Mouse (Mus musculus) CH12.LX (cell line): Measurements from ENCODE around the gene Rhoa.
A peak's percentile ranks its signal among the peaks of the same experiment; 100 is the strongest.

Experiments used
- CHD1 ChIP-seq: IDR thresholded peaks from 2 replicates; pipeline ENCODE4 v1.6.1; 2012; ENCODE audit warnings: low read depth, low read length, improper control_type of control experiment, inconsistent platforms
- CTCF ChIP-seq, 2 experiments: IDR thresholded peaks in 1 of 2; conservative IDR thresholded peaks in 1 of 2; 2 replicates each; pipeline ENCODE4 v1.5.1; 2011 to 2012; ENCODE audit warnings: low read depth in 2 of 2, low read length in 2 of 2, improper control_type of control experiment in 1 of 2, inconsistent platforms in 1 of 2, mild to moderate bottlenecking in 1 of 2, moderate library complexity in 1 of 2
- E2F4 ChIP-seq: IDR thresholded peaks from 2 replicates; pipeline ENCODE4 v1.6.1; 2011; ENCODE audit warnings: low read depth, low read length, improper control_type of control experiment; ENCODE audit not compliant: insufficient replicate concordance
- GABPA ChIP-seq: IDR thresholded peaks from 2 replicates; pipeline ENCODE4 v1.6.1; 2012; ENCODE audit warnings: low read depth, low read length, improper control_type of control experiment, inconsistent platforms; ENCODE audit not compliant: insufficient replicate concordance
- MEF2A ChIP-seq: IDR thresholded peaks from 2 replicates; pipeline ENCODE4 v1.6.1; 2014; ENCODE audit warnings: low read depth, mild to moderate bottlenecking, inconsistent platforms, low read length, improper control_type of control experiment, borderline replicate concordance
- MXI1 ChIP-seq: IDR thresholded peaks from 2 replicates; pipeline ENCODE4 v1.6.1; 2011; ENCODE audit warnings: mild to moderate bottlenecking, low read depth, low read length, improper control_type of control experiment
- POLR2A ChIP-seq: IDR thresholded peaks from 2 replicates; pipeline ENCODE4 v1.6.1; 2011; ENCODE audit warnings: low read depth, mild to moderate bottlenecking, improper control_type of control experiment, low read length
- RAD21 ChIP-seq: IDR thresholded peaks from 2 replicates; pipeline ENCODE4 v1.6.1; 2011; ENCODE audit warnings: low read depth, mild to moderate bottlenecking, low read length, improper control_type of control experiment, moderate library complexity
- TBP ChIP-seq: conservative IDR thresholded peaks from 2 replicates; pipeline ENCODE4 v1.6.1; 2011; ENCODE audit warnings: low read depth, low read length, improper control_type of control experiment
- TCF12 ChIP-seq: IDR thresholded peaks from 2 replicates; pipeline ENCODE4 v1.6.1; 2014; ENCODE audit warnings: low read depth, mild to moderate bottlenecking, inconsistent platforms, low read length, improper control_type of control experiment
- UBTF ChIP-seq: IDR thresholded peaks from 2 replicates; pipeline ENCODE4 v1.6.1; 2012; ENCODE audit warnings: low read depth, mild to moderate bottlenecking, inconsistent platforms, low read length, improper control_type of control experiment, moderate library complexity
- USF1 ChIP-seq: IDR thresholded peaks from 2 replicates; pipeline ENCODE4 v1.6.1; 2014; ENCODE audit warnings: low read depth, mild to moderate bottlenecking, inconsistent platforms, low read length, improper control_type of control experiment
- USF2 ChIP-seq: conservative IDR thresholded peaks from 2 replicates; pipeline ENCODE4 v1.6.1; 2011; ENCODE audit warnings: low read depth, low read length, improper control_type of control experiment

DNA sequence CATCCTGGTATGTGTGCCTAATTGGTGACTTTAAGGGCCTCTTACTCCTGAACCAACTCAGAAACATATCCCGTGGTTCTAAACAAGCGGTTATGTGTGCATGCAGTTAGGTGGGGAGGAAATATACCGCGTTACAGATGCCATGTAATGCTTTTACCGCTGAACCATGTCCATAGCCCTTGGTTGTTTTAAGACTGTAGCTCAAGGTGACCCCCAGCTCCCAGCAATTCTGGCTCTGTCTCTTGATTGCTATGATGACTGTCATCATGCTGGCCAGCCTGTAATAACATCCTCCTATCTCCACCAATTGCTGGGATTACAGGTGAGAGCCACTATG, 35.2 kb downstream of the Rhoa start:
- no peak for TF ChIP-seq CTCF (conservative IDR thresholded peaks at IDR 0.05 in 1 of 2, IDR thresholded peaks at IDR 0.05 in 1 of 2; ENCODE audit: low read depth in 2 of 2, low read length in 2 of 2)
- no peak for TF ChIP-seq CHD1
- no peak for TF ChIP-seq RAD21
- no peak for TF ChIP-seq MEF2A
- peak; percentile 36; the same call in 1 of the 2 replicates for TF ChIP-seq POLR2A
- no peak for TF ChIP-seq USF1
- no peak for TF ChIP-seq E2F4
- TF ChIP-seq TBP: no peak
- no peak for TF ChIP-seq UBTF
- TF ChIP-seq MXI1: no peak
- no peak for TF ChIP-seq GABPA
- TF ChIP-seq USF2: no peak
- TF ChIP-seq TCF12: no peak
